Mouse (Mus musculus) brain, embryonic 14.5 days (tissue): ENCODE data around the gene Tenm3.

Source experiments
- CTCF ChIP-seq: fragments of 200-500 bp; IDR thresholded peaks from 2 replicates; pipeline ENCODE4 v1.5.1; 2012; ENCODE audit warnings: inconsistent platforms, mild to moderate bottlenecking, moderate library complexity, borderline replicate concordance; ENCODE audit not compliant: insufficient read depth, insufficient read length; ENCODE audit errors: extremely low read depth
- POLR2A ChIP-seq: fragments of 200-500 bp; IDR thresholded peaks from 2 replicates; pipeline ENCODE4 v1.6.1; 2012; ENCODE audit warnings: mild to moderate bottlenecking, inconsistent platforms, borderline replicate concordance; ENCODE audit not compliant: poor library complexity, insufficient read depth, insufficient read length, severe bottlenecking; ENCODE audit errors: extremely low read depth

- TF ChIP-seq POLR2A, result no peak
- TF ChIP-seq CTCF, result no peak
Observed at GRCm38 (mm10) chr8:48240917-48241531, 602.7 kb downstream of the Tenm3 start.
